ENCODE assay signal across 9 mouse cellular contexts in genomic region chr10:93915531-93916275, GRCm38 (mm10). TPM values are rescaled to one million over a fixed set of nuclear protein-coding genes. Genes with fewer than 3 reads are reported as not detected.
A peak's percentile ranks its signal among the peaks of the same experiment; 100 is the strongest.
DNase-seq lines count a peak whose midpoint lies in the region; ATAC-seq lines count a peak whose summit lies in the region.
"Had no signal": no experiment of that assay in that cellular context is flagged by ENCODE, and none has a peak within 500 bp of the region (broad histone marks: within the 10 kb centered on the region; RNA-seq: fewer than 3 reads in every experiment).

No protein-coding gene starts in this region.

- no peaks in the 10 kb centered on the region for H3K36me3 ChIP-seq in megakaryocyte, embryonic 14.5 days (replicated peaks; ENCODE audit: low read length)
- no peaks in the 10 kb centered on the region for H3K36me3 ChIP-seq in embryonic facial prominence, embryonic 10.5 days (replicated peaks)
- no peaks in the 10 kb centered on the region for H3K36me3 ChIP-seq in forebrain, embryonic 16.5 days (ENCODE audit: control insufficient read depth, insufficient read depth)
- H3K36me3 ChIP-seq: G1E had no signal

- H3K27ac ChIP-seq in embryonic facial prominence, embryonic 10.5 days (replicated peaks): peak overlapping the region; percentile 36
- H3K27ac ChIP-seq in forebrain, embryonic 16.5 days (ENCODE audit: low read length): no peak overlapping the region

- H3K4me2 ChIP-seq in forebrain, embryonic 16.5 days (ENCODE audit: low read length): peak overlapping the region; percentile 21

- peak; percentile 39 for DNase-seq in embryonic facial prominence, embryonic 10.5 days (ENCODE audit: low spot score)
- peak; percentile 44 for DNase-seq in thymus, postnatal 14 days
- DNase-seq in kidney, adult 9 months: no peak
- no peak for DNase-seq in gastrocnemius, postnatal 4 days (ENCODE audit: low spot score in 2 of 2)
- DNase-seq: layer of hippocampus, postnatal 36 days had no signal

- 32% methylated on average over 11 of the region's 11 CpGs for WGBS in embryonic facial prominence, embryonic 10.5 days
- WGBS in forebrain, embryonic 16.5 days: 10% methylated on average over 11 of the region's 11 CpGs

- H3K27me3 ChIP-seq in megakaryocyte, embryonic 14.5 days (replicated peaks): peaks cover 2% of the 10 kb centered on the region
- peaks cover 11% of the 10 kb centered on the region; the same call in 1 of the 2 replicates for H3K27me3 ChIP-seq in embryonic facial prominence, embryonic 10.5 days (replicated peaks; ENCODE audit: low read depth, poor library complexity, severe bottlenecking)
- H3K27me3 ChIP-seq in forebrain, embryonic 16.5 days (replicated peaks; ENCODE audit: control insufficient read depth, insufficient read depth, low read length): 0 out of 2 replicates have a peak, but pooled peaks cover 2% of the 10 kb centered on the region

- H3K9ac ChIP-seq in forebrain, embryonic 16.5 days (replicated peaks; ENCODE audit: low read depth, low read length): no peak overlapping the region

- H3K4me1 ChIP-seq in megakaryocyte, embryonic 14.5 days: peaks cover 30% of the 10 kb centered on the region
- peaks cover 16% of the 10 kb centered on the region for H3K4me1 ChIP-seq in embryonic facial prominence, embryonic 10.5 days
- peaks cover 16% of the 10 kb centered on the region for H3K4me1 ChIP-seq in forebrain, embryonic 16.5 days (replicated peaks; ENCODE audit: control insufficient read depth, insufficient read depth, low read length)

- H3K4me3 ChIP-seq in megakaryocyte, embryonic 14.5 days (replicated peaks): peak overlapping the region; percentile 76
- H3K4me3 ChIP-seq in embryonic facial prominence, embryonic 10.5 days: peak overlapping the region; percentile 16; the same call in 1 of the 2 replicates
- H3K4me3 ChIP-seq in forebrain, embryonic 16.5 days (replicated peaks; ENCODE audit: low read length): no peak overlapping the region

- no peak for ATAC-seq in megakaryocyte, adult 5-6 weeks (ENCODE audit: poor library complexity, severe bottlenecking)
- no peak for ATAC-seq in forebrain, embryonic 16.5 days

- H3K9me3 ChIP-seq in megakaryocyte, embryonic 14.5 days: no peaks in the 10 kb centered on the region
- no peaks in the 10 kb centered on the region for H3K9me3 ChIP-seq in embryonic facial prominence, embryonic 10.5 days
- H3K9me3 ChIP-seq in forebrain, embryonic 16.5 days (ENCODE audit: control insufficient read depth, low read length): no peaks in the 10 kb centered on the region
- H3K9me3 ChIP-seq: G1E had no signal

RNA-seq across cellular contexts. Expression of gene Metap2, which starts 18.8 kb away (rescaled TPM):
- 45.4 and 494 TPM in 2 replicates for polyA plus RNA-seq in megakaryocyte, embryonic 14.5 days (2012; ENCODE audit: insufficient read depth, low replicate concordance)
- total RNA-seq in megakaryocyte, adult 5-6 weeks (2015): 158 and 172 TPM in 2 replicates
- total RNA-seq in megakaryocyte, adult 5-6 weeks (2017): 132 and 146 TPM in 2 replicates
- 243 and 251 TPM in 2 replicates for polyA plus RNA-seq in embryonic facial prominence, embryonic 10.5 days (2016; fragmentation: Nextera tagmentation; extraction: Ambion mirVana)
- 147 and 156 TPM in 2 replicates for polyA plus RNA-seq in forebrain, embryonic 16.5 days (2015; fragmentation: Nextera tagmentation; extraction: Ambion mirVana)
- total RNA-seq in gastrocnemius, postnatal 4 days (2021): 100 to 1,000 TPM; 173 to 183 TPM

Comparison
In these comparisons a context has a peak if more than half of its experiments do, and no peak if none do; other contexts are left out.
1. DNase-seq: peak in embryonic facial prominence, embryonic 10.5 days (single experiment) and thymus, postnatal 14 days (single experiment); none in kidney, adult 9 months (single experiment) and gastrocnemius, postnatal 4 days (0 of 2).